Mouse (Mus musculus): ENCODE results near the gene Hk1.

Hk1 gene

GRCm38 (mm10) chr10:62379808-62380207, at the start of gene Hk1:
Gene Hk1, minus strand, starts transcription at chr10:62379908.
- POLR2A ChIA-PET, result interaction anchor here in 1 of 4 experiments (0.6 kb wide), 1 partner anchor 652 kb away, joined by 17 read pairs; no protein-coding TSS in a partner anchor

GRCm38 (mm10) chr10:62425081-62425871, 45.6 kb upstream of the Hk1 start:
- ChIA-PET POLR2A (no interaction called here), CTCF (interaction anchor here in 2 of 4 experiments (0.6 to 0.7 kb wide), 3 partner anchors 242 to 1664 kb away, joined by 3 to 4 read pairs (median 4); no protein-coding TSS in a partner anchor)

More at GRCm38 (mm10) chr10:62379808-62380207, at the start of gene Hk1:
- CTCF ChIA-PET, result interaction anchor here in 1 of 4 experiments (3.4 kb wide), 1 partner anchor 118 kb away, joined by 15 read pairs; no protein-coding TSS in a partner anchor

GRCm38 (mm10) chr10:62422255-62422654, 42.5 kb upstream of the Hk1 start, which contains the start of gene Hkdc1:
Gene Hkdc1, minus strand, starts transcription at chr10:62422491.
- CTCF ChIA-PET, result interaction anchor here in 3 of 4 experiments (0.6 to 1.6 kb wide), 6 partner anchors 12 to 228 kb away, joined by 3 to 4 read pairs (median 4); no protein-coding TSS in a partner anchor

GRCm38 (mm10) chr10:62421127-62421526, 41.4 kb upstream of the Hk1 start:
- ChIA-PET POLR2A (interaction anchor here in 1 of 4 experiments (1.8 kb wide), 1 partner anchor 28 kb away, joined by 6 read pairs; the partner anchor contains the start of genes 4930507D05Rik and Supv3l1), CTCF (interaction anchor here in 1 of 4 experiments (0.6 kb wide), 1 partner anchor 320 kb away, joined by 3 read pairs; no protein-coding TSS in a partner anchor)

More at GRCm38 (mm10) chr10:62422255-62422654, 42.5 kb upstream of the Hk1 start, which contains the start of gene Hkdc1:
- POLR2A ChIA-PET, result interaction anchor here in 3 of 4 experiments (0.6 to 1.8 kb wide), 8 partner anchors 11 to 413 kb away, joined by 3 to 14 read pairs (median 4); partner anchors contain the start of genes 4930507D05Rik (in 1 of the 3) and Supv3l1 (in 1 of the 3)

- POLR2A ChIA-PET, result interaction anchor here in 3 of 4 experiments (0.6 to 2.2 kb wide), 5 partner anchors 8 to 1038 kb away, joined by 3 to 7 read pairs (median 3); no protein-coding TSS in a partner anchor
- CTCF ChIA-PET, result no interaction called here
These were observed 40.7 kb upstream of the Hk1 start for GRCm38 (mm10) chr10:62420399-62420798.

GRCm38 (mm10) chr10:62419422-62419821, 39.7 kb upstream of the Hk1 start:
- POLR2A ChIA-PET, result interaction anchor here in 2 of 4 experiments (0.9 to 2.2 kb wide), 3 partner anchors 9 to 102 kb away, joined by 3 to 7 read pairs (median 3); no protein-coding TSS in a partner anchor
- CTCF ChIA-PET, result no interaction called here

- ChIA-PET CTCF (no interaction called here), POLR2A (interaction anchor here in 2 of 4 experiments (1.0 to 3.6 kb wide), 3 partner anchors 10 to 31 kb away, joined by 3 to 20 read pairs (median 7); partner anchors contain the start of genes 4930507D05Rik (in 1 of the 2) and Supv3l1 (in 1 of the 2))
These were observed 39.2 kb upstream of the Hk1 start for GRCm38 (mm10) chr10:62418831-62419356.

- ChIA-PET POLR2A (interaction anchor here in 2 of 4 experiments (0.7 to 1.5 kb wide), 3 partner anchors 23 to 155 kb away, joined by 3 to 6 read pairs (median 3); partner anchors contain the start of genes 4930507D05Rik (in 1 of the 2) and Supv3l1 (in 1 of the 2)), CTCF (interaction anchor here in 2 of 4 experiments (0.6 to 1.1 kb wide), 2 partner anchors 136 to 152 kb away, joined by 3 to 4 read pairs; no protein-coding TSS in a partner anchor)
These were observed 33.9 kb upstream of the Hk1 start for GRCm38 (mm10) chr10:62413606-62413982.

- POLR2A ChIA-PET, result interaction anchor here in 2 of 4 experiments (0.6 to 1.5 kb wide), 5 partner anchors 14 to 1686 kb away, joined by 3 to 6 read pairs (median 3); partner anchors contain the start of genes 4930507D05Rik (in 1 of the 2) and Supv3l1 (in 1 of the 2)
- CTCF ChIA-PET, result interaction anchor here (0.5 to 1.1 kb wide), 7 partner anchors 87 to 1017 kb away, joined by 3 to 9 read pairs (median 4); no protein-coding TSS in a partner anchor
These were observed 33.3 kb upstream of the Hk1 start for GRCm38 (mm10) chr10:62412906-62413605.

GRCm38 (mm10) chr10:62411431-62412410, 32.0 kb upstream of the Hk1 start:
- POLR2A ChIA-PET, result interaction anchor here in 1 of 4 experiments (0.6 kb wide), 2 partner anchors 129 to 470 kb away, joined by 3 to 4 read pairs; no protein-coding TSS in a partner anchor

GRCm38 (mm10) chr10:62410943-62411342, 31.2 kb upstream of the Hk1 start:
- POLR2A ChIA-PET, result interaction anchor here in 2 of 4 experiments (0.6 to 1.5 kb wide), 3 partner anchors 18 to 128 kb away, joined by 3 to 4 read pairs (median 3); no protein-coding TSS in a partner anchor
- CTCF ChIA-PET, result interaction anchor here (0.5 to 2.0 kb wide), 29 partner anchors 11 to 1584 kb away, joined by 3 to 17 read pairs (median 3); partner anchors contain the start of gene Hkdc1 (in 1 of the 4)

More at GRCm38 (mm10) chr10:62411431-62412410, 32.0 kb upstream of the Hk1 start:
- CTCF ChIA-PET, result interaction anchor here in 3 of 4 experiments (0.6 to 2.0 kb wide), 16 partner anchors 13 to 251 kb away, joined by 3 to 17 read pairs (median 4); no protein-coding TSS in a partner anchor

- ChIA-PET POLR2A (interaction anchor here in 3 of 4 experiments (0.6 to 2.1 kb wide), 9 partner anchors 21 to 598 kb away, joined by 3 to 6 read pairs (median 3); no protein-coding TSS in a partner anchor), CTCF (interaction anchor here in 2 of 4 experiments (1.2 to 1.7 kb wide), 2 partner anchors 24 to 144 kb away, joined by 3 to 6 read pairs; no protein-coding TSS in a partner anchor)
These were observed 25.2 kb upstream of the Hk1 start for GRCm38 (mm10) chr10:62404901-62405300.

- ChIA-PET POLR2A (interaction anchor here in 2 of 4 experiments (0.5 to 1.1 kb wide), 3 partner anchors 25 to 85 kb away, joined by 3 read pairs; partner anchors contain the start of gene Supv3l1 (in 1 of the 2)), CTCF (interaction anchor here in 3 of 4 experiments (0.6 to 2.0 kb wide), 3 partner anchors 140 to 269 kb away, joined by 3 to 5 read pairs (median 3); partner anchors contain the start of gene Neurog3 (in 1 of the 3))
These were observed 22.0 kb upstream of the Hk1 start for GRCm38 (mm10) chr10:62401641-62402111.

- ChIA-PET POLR2A (interaction anchor here in 1 of 4 experiments (1.5 kb wide), 1 partner anchor 45 kb away, joined by 3 read pairs; no protein-coding TSS in a partner anchor), CTCF (interaction anchor here in 1 of 4 experiments (3.4 kb wide), 1 partner anchor 121 kb away, joined by 15 read pairs; no protein-coding TSS in a partner anchor)
These were observed 3.3 kb upstream of the Hk1 start for GRCm38 (mm10) chr10:62383011-62383410.

GRCm38 (mm10) chr10:62380936-62381335, 1.2 kb upstream of the Hk1 start:
- POLR2A ChIA-PET, result interaction anchor here in 3 of 4 experiments (0.6 to 1.4 kb wide), 8 partner anchors 19 to 1942 kb away, joined by 3 to 4 read pairs (median 3); no protein-coding TSS in a partner anchor
- CTCF ChIA-PET, result interaction anchor here in 3 of 4 experiments (0.6 to 3.4 kb wide), 10 partner anchors 17 to 200 kb away, joined by 3 to 15 read pairs (median 3); no protein-coding TSS in a partner anchor

Data from embryonic stem cell, embryonic (primary cell).